Mouse (Mus musculus): ENCODE data around the gene Arpc4. TPM values are rescaled to one million over a fixed set of nuclear protein-coding genes. Genes with fewer than 3 reads are reported as not detected.

Arpc4 gene
- total RNA-seq, 2 experiments from 2014 or later: 318 to 324 TPM

DNA sequence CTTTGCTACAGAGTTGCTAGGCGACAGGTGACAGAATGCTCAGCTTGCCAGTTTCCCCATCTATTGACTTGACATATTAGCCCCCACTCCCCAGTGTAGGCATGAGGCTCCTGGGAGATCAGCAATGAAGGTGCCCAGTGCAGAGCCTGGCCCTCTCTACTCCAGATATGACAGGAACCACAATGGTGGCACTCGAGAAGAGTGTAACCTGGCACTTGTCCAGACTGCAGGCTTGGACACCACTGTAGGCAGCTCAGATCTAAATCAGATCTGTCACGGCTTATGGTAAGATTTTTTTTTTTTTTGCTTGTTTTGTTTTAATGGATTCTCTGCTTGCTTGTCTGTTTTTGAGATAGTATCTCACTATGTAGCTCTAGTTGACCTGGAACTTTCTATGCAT lies 55.7 kb downstream of the Arpc4 start:
- intact Hi-C loops (cut with DNase I): no loop called here
- no peak for DNase-seq (ENCODE audit: extremely low spot score in 1 of 2, low spot score in 2 of 2)

DNA sequence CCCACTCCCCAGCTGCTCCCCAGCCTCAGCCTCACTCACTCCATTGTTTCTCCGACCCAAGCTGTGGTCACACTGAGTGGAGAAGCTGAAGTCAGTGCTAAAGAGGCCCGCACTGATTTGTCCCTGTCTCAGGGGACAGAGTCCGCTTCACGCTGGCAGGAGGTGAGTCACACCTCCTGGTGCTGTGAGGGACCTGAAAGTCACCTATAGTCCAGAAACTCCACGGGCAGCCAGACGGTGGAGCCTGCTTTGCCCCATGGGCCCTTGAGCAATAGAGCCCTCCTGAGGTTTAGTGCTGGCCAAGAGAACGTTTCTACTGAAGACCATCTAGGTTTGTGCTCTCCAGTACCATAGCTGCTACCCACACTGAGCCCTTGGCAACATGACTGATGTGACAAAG lies 56.8 kb downstream of the Arpc4 start:
- no peak for DNase-seq (ENCODE audit: extremely low spot score in 1 of 2, low spot score in 2 of 2)
- intact Hi-C loops (cut with DNase I): loop anchor here (5.0 kb wide), 1 partner anchor 38 kb away; the partner anchor contains the start of gene Il17rc

DNA sequence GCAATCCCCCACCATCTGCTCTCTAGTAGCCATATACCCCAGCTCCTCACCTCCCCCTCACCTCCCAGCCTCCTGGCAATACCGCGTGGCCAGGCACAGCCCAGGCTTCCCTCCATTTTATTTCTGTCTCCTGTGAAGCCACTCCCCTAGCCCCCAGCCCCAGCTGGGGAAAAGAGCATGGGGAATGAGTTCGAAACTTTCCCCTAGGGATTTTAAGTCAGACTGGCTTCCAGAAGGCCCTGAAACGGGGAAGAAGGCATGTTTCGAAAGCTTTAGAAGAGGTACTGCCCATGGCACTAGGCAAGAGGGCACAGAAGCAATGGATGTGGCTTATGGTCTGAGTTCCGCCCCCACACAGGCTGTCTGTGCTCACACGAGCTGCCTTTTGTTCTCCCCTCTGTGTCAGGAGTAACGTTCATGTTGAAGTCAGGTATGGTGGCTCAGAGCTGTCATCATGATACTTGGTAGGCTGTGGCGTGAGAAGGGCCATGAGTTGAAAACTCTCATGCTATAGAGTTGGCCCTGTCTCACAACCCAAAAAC lies 57.8 kb downstream of the Arpc4 start, which contains the start of gene Cidec:
TSS of gene Cidec (minus strand) at position 97 of the 542 bp plus-strand sequence.
- intact Hi-C loops (cut with DNase I): loop anchor here (5.0 kb wide), 1 partner anchor 37 kb away; the partner anchor contains the start of gene Il17rc
- DNase-seq (ENCODE audit: extremely low spot score in 1 of 2, low spot score in 2 of 2): no peak

DNA sequence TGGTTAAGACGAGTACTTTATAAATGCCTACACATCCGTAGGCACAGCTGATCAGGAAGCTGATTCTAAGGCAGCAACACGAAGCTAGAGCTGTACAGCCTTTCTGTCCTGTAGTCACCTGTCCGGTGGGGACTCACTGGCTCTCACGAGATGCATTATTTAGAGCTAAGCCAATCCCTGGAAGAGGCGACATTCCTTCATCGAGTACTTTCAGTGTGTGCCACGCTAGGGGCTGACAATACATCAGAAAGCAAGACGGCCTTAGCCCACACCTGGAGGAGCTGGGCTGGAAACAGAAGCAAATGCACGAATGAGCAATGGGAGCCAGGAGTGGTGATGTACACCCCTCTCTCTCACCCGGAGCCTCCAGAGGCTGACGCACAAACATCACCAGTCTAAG lies 59.2 kb downstream of the Arpc4 start:
- DNase-seq (ENCODE audit: extremely low spot score in 1 of 2, low spot score in 2 of 2): no peak
- intact Hi-C loops (cut with DNase I): loop anchor here (5.0 kb wide), 1 partner anchor 35 kb away; the partner anchor contains the start of gene Il17rc

DNA sequence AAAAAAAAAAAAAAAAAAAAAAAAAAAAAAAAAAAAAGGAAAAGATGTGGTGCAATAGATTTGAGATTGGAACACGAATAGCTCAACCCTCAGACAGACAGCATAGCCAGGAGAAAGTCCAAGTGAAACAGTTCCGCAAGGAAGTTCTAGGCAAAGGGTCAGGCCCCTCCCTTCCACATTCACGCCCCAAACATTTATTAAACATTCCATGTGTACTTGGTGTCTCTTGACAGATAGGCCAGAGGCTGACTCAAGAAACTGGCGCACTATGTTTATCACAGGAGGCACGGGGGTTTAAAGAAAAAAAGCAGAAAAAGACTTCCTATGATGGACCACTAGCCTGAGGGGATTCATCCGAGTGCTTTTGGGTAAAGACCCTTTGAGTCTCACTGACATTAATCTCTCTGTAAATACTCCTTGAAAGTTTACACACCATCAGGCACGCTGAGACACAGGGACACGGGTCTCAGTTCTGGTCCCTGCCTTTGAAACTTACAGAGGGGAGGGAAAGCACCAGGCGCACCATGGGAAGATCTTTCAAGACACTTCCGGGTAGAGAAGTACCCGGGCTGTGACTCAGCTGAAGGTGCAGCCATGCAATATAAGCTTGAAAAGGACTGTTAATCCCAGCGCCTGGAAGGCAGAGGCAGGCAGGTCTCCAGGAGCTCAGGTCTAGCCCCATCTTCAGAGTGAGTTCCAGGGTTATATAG lies 61.0 kb downstream of the Arpc4 start:
- no peak for DNase-seq (ENCODE audit: extremely low spot score in 1 of 2, low spot score in 2 of 2)
- intact Hi-C loops (cut with DNase I): loop anchor here (5.0 kb wide), 1 partner anchor 33 kb away; the partner anchor contains the start of gene Il17rc

Small RNA genes within 50 kb of the gene (microRNA-seq; reads per million reads assigned to microRNA genes)
- gene Gm24387: not detected

Other genes with a start within 250 kb of the Arpc4 start
- 100 to 1,000 TPM; 104 to 111 TPM for gene Lhfpl4, start 182.7 kb upstream of the Arpc4 start, total RNA-seq (2021)
- 10 to 100 TPM; 24.8 to 26.2 TPM for gene Mtmr14, start 140.3 kb upstream of the Arpc4 start, total RNA-seq (2021)
- 10 to 100 TPM; 21.0 to 22.3 TPM for gene Cpne9, start 95.8 kb upstream of the Arpc4 start, total RNA-seq (2021)
- 10 to 100 TPM; 24.7 TPM for gene Brpf1, start 71.0 kb upstream of the Arpc4 start, total RNA-seq (2021)
- gene Ogg1, start 51.1 kb upstream of the Arpc4 start, total RNA-seq (2021): 1 to 10 TPM; 5.5 to 6.4 TPM
- 100 to 1,000 TPM; 107 to 112 TPM for gene Camk1, start 34.1 kb upstream of the Arpc4 start, total RNA-seq (2021)
- gene Tada3, start 232 bp upstream of the Arpc4 start, total RNA-seq (2021): 10 to 100 TPM; 50.5 to 52.5 TPM
- 1 to 10 TPM; 6.1 to 8.1 TPM for gene Ttll3, start 11.1 kb downstream of the Arpc4 start, total RNA-seq (2021)
- 10 to 100 TPM; 15.8 to 19.8 TPM for gene Rpusd3, start 41.2 kb downstream of the Arpc4 start, total RNA-seq (2021)
- not detected for gene Cidec, start 57.6 kb downstream of the Arpc4 start, total RNA-seq (2021)
- gene Jagn1, start 64.5 kb downstream of the Arpc4 start, total RNA-seq (2021): 10 to 100 TPM; 42.7 to 44.8 TPM
- gene Il17re, start 80.4 kb downstream of the Arpc4 start, total RNA-seq (2021): under 1 TPM; 0.55 to 0.66 TPM
- gene Il17rc, start 93.3 kb downstream of the Arpc4 start, total RNA-seq (2021): 1 to 10 TPM; 2.5 to 3.2 TPM
- gene Creld1, start 105.2 kb downstream of the Arpc4 start, total RNA-seq (2021): 10 to 100 TPM; 87.4 to 88.4 TPM
- 10 to 100 TPM; 34.1 to 36.0 TPM for gene Prrt3, start 123.8 kb downstream of the Arpc4 start, total RNA-seq (2021)
- gene Emc3, start 153.5 kb downstream of the Arpc4 start, total RNA-seq (2021): 10 to 100 TPM; 78.8 to 79.2 TPM
- 1 to 10 TPM; 3.3 to 3.6 TPM for gene Fancd2, start 153.6 kb downstream of the Arpc4 start, total RNA-seq (2021)
- not detected for gene Fancd2os, start 222.6 kb downstream of the Arpc4 start, total RNA-seq (2021)
- 100 to 1,000 TPM; 210 to 211 TPM for gene Brk1, start 226.7 kb downstream of the Arpc4 start, total RNA-seq (2021)
- gene Vhl, start 245.8 kb downstream of the Arpc4 start, total RNA-seq (2021): 10 to 100 TPM; 45.1 to 49.9 TPM